Mouse (Mus musculus): ENCODE data around the gene Homer3. TPM values are rescaled to one million over a fixed set of nuclear protein-coding genes. Genes with fewer than 3 reads are reported as not detected.

Homer3 gene
- polyA plus RNA-seq, 2 experiments = 38.2 to 81.2 TPM

GRCm38 (mm10) chr8:70300881-70301280, 18.3 kb downstream of the Homer3 start:
- DNase-seq (ENCODE audit: low spot score) = no peak
- no peak overlapping the region for H3K4me2 ChIP-seq (replicated peaks; ENCODE audit: low read depth, low read length, severe bottlenecking)
- H3K4me3 ChIP-seq (replicated peaks; ENCODE audit: low read length) = no peak overlapping the region
- WGBS = 93% methylated on average over 3 of the region's 3 CpGs
- H3K9ac ChIP-seq (ENCODE audit: low read depth, low read length, severe bottlenecking) = no peak overlapping the region
- H3K4me1 ChIP-seq (ENCODE audit: control insufficient read depth, insufficient read depth, low read length) = peaks cover 14% of the 10 kb centered on the region
- H3K36me3 ChIP-seq (ENCODE audit: control insufficient read depth, insufficient read depth, low read length) = peaks cover 56% of the 10 kb centered on the region
- no peaks in the 10 kb centered on the region for H3K9me3 ChIP-seq (ENCODE audit: control insufficient read depth, low read length)
- no peaks in the 10 kb centered on the region for H3K27me3 ChIP-seq (ENCODE audit: control insufficient read depth, insufficient read depth, low read length)
- no peak for TF ChIP-seq POLR2A (IDR thresholded peaks at IDR 0.05; ENCODE audit: borderline replicate concordance, extremely low read depth, insufficient read depth, insufficient read length)
- H3K27ac ChIP-seq (replicated peaks; ENCODE audit: low read depth, low read length) = no peak overlapping the region
- ATAC-seq (ENCODE audit: low FRiP score, low read depth) = no peak

DNA sequence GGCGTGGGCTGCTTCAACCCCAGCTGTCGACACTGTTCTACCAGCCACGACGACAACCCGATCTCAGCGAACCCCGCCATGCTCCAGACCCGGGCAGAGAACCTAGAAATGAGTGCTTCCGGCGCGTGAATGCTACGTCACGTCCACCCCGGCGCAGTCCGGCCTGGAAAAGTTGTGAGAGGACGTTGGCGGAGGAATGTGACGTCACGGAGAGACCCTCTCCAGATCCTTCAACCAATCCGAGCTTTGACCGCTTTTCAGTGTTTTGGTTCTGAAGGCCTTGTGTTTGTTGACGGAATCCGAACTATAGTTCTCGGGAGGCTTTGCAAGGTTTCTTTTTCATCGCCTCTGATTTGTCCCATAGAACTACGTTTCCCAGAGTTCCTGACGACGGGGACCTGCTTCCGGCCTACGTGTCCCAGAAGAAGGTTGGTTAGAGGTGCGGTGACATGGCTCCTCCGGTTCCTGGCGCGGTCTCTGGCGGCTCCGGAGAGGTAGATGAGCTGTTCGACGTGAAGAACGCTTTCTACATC, 19.8 kb downstream of the Homer3 start, which contains the start of the genes Ddx49 and Cope:
Gene Ddx49, minus strand, starts transcription at position 132 of the 533 bp plus-strand sequence.
Gene Cope, plus strand, starts transcription at position 161 of the 533 bp plus-strand sequence.
- H3K27me3 ChIP-seq (ENCODE audit: control insufficient read depth, insufficient read depth, low read length) = no peaks in the 10 kb centered on the region
- H3K36me3 ChIP-seq (ENCODE audit: control insufficient read depth, insufficient read depth, low read length) = peaks cover 56% of the 10 kb centered on the region
- peak within 1 kb of the TSS; percentile 91 for H3K4me3 ChIP-seq (replicated peaks; ENCODE audit: low read length)
- no peaks in the 10 kb centered on the region for H3K9me3 ChIP-seq (ENCODE audit: control insufficient read depth, low read length)
- WGBS = 0% methylated on average over 40 of the region's 40 CpGs
- TF ChIP-seq POLR2A (IDR thresholded peaks at IDR 0.05; ENCODE audit: borderline replicate concordance, extremely low read depth, insufficient read depth, insufficient read length) = 0 out of 2 replicates have a peak, but pooled peaks have one; percentile 4
- peak within 1 kb of the TSS; percentile 82 for H3K27ac ChIP-seq (replicated peaks; ENCODE audit: low read depth, low read length)
- peak; percentile 97 for DNase-seq (ENCODE audit: low spot score)
- peaks cover 14% of the 10 kb centered on the region for H3K4me1 ChIP-seq (ENCODE audit: control insufficient read depth, insufficient read depth, low read length)
- ATAC-seq (ENCODE audit: low FRiP score, low read depth) = peak; percentile 94
- peak within 1 kb of the TSS; percentile 72 for H3K9ac ChIP-seq (ENCODE audit: low read depth, low read length, severe bottlenecking)
- peak within 1 kb of the TSS; percentile 77 for H3K4me2 ChIP-seq (replicated peaks; ENCODE audit: low read depth, low read length, severe bottlenecking)

GRCm38 (mm10) chr8:70302901-70303300, 20.3 kb downstream of the Homer3 start:
- Histone ChIP-seq H3K4me1 (ENCODE audit: control insufficient read depth, insufficient read depth, low read length) (peaks cover 14% of the 10 kb centered on the region), H3K4me3 (replicated peaks; ENCODE audit: low read length) (peak overlapping the region; percentile 91), H3K36me3 (ENCODE audit: control insufficient read depth, insufficient read depth, low read length) (peaks cover 56% of the 10 kb centered on the region), H3K4me2 (replicated peaks; ENCODE audit: low read depth, low read length, severe bottlenecking) (peak overlapping the region; percentile 77), H3K9me3 (ENCODE audit: control insufficient read depth, low read length) (no peaks in the 10 kb centered on the region), H3K27me3 (ENCODE audit: control insufficient read depth, insufficient read depth, low read length) (no peaks in the 10 kb centered on the region), H3K9ac (ENCODE audit: low read depth, low read length, severe bottlenecking) (peak overlapping the region; percentile 72), H3K27ac (replicated peaks; ENCODE audit: low read depth, low read length) (peak overlapping the region; percentile 82; the same call in 1 of the 2 replicates)
- 5% methylated on average over 16 of the region's 16 CpGs for WGBS
- ATAC-seq (ENCODE audit: low FRiP score, low read depth) (no peak), DNase-seq (ENCODE audit: low spot score) (no peak)
- no peak for TF ChIP-seq POLR2A (IDR thresholded peaks at IDR 0.05; ENCODE audit: borderline replicate concordance, extremely low read depth, insufficient read depth, insufficient read length)

- no peak for TF ChIP-seq POLR2A (IDR thresholded peaks at IDR 0.05; ENCODE audit: borderline replicate concordance, extremely low read depth, insufficient read depth, insufficient read length)
- WGBS = 25% methylated on average over 2 of the region's 2 CpGs
- H3K4me1 ChIP-seq (ENCODE audit: control insufficient read depth, insufficient read depth, low read length) = peaks cover 1% of the 10 kb centered on the region; the same call in 1 of the 2 replicates
- no peak for ATAC-seq (ENCODE audit: low FRiP score, low read depth)
- no peak overlapping the region for H3K4me2 ChIP-seq (replicated peaks; ENCODE audit: low read depth, low read length, severe bottlenecking)
- no peak overlapping the region for H3K27ac ChIP-seq (replicated peaks; ENCODE audit: low read depth, low read length)
- H3K4me3 ChIP-seq (replicated peaks; ENCODE audit: low read length) = no peak overlapping the region
- H3K36me3 ChIP-seq (ENCODE audit: control insufficient read depth, insufficient read depth, low read length) = peaks cover 91% of the 10 kb centered on the region
- H3K27me3 ChIP-seq (ENCODE audit: control insufficient read depth, insufficient read depth, low read length) = no peaks in the 10 kb centered on the region
- no peak overlapping the region for H3K9ac ChIP-seq (ENCODE audit: low read depth, low read length, severe bottlenecking)
- no peak for DNase-seq (ENCODE audit: low spot score)
- no peaks in the 10 kb centered on the region for H3K9me3 ChIP-seq (ENCODE audit: control insufficient read depth, low read length)
These were observed 26.7 kb downstream of the Homer3 start for GRCm38 (mm10) chr8:70309311-70309710.

GRCm38 (mm10) chr8:70313399-70313798, 30.8 kb downstream of the Homer3 start:
- H3K36me3 ChIP-seq (ENCODE audit: control insufficient read depth, insufficient read depth, low read length) = peaks cover 55% of the 10 kb centered on the region
- no peak overlapping the region for H3K4me3 ChIP-seq (replicated peaks; ENCODE audit: low read length)
- H3K4me1 ChIP-seq (ENCODE audit: control insufficient read depth, insufficient read depth, low read length) = peaks cover 22% of the 10 kb centered on the region
- no peak for TF ChIP-seq POLR2A (IDR thresholded peaks at IDR 0.05; ENCODE audit: borderline replicate concordance, extremely low read depth, insufficient read depth, insufficient read length)
- no peak overlapping the region for H3K4me2 ChIP-seq (replicated peaks; ENCODE audit: low read depth, low read length, severe bottlenecking)
- no peaks in the 10 kb centered on the region for H3K27me3 ChIP-seq (ENCODE audit: control insufficient read depth, insufficient read depth, low read length)
- no peaks in the 10 kb centered on the region for H3K9me3 ChIP-seq (ENCODE audit: control insufficient read depth, low read length)
- no peak for ATAC-seq (ENCODE audit: low FRiP score, low read depth)
- 85% methylated on average over 2 of the region's 2 CpGs for WGBS
- DNase-seq (ENCODE audit: low spot score) = no peak
- no peak overlapping the region for H3K9ac ChIP-seq (ENCODE audit: low read depth, low read length, severe bottlenecking)
- no peak overlapping the region for H3K27ac ChIP-seq (replicated peaks; ENCODE audit: low read depth, low read length)
